Mouse (Mus musculus): ENCODE measurements around the gene Cryzl1. TPM values are rescaled to one million over a fixed set of nuclear protein-coding genes. Genes with fewer than 3 reads are reported as not detected.

The Cryzl1 gene
- 71.4 and 74.6 TPM in 2 replicates for polyA plus RNA-seq (2015; fragmentation: Nextera tagmentation; extraction: Ambion mirVana)

GRCm38 (mm10) chr16:91728123-91729065 is at the start of gene Cryzl1:
Gene Cryzl1 (minus strand): TSS chr16:91728975.
- Histone ChIP-seq H3K27me3 (no peaks in the 10 kb centered on the region), H3K4me1 (peaks cover 27% of the 10 kb centered on the region), H3K36me3 (no peaks in the 10 kb centered on the region), H3K27ac (peak within 1 kb of the TSS; percentile 88), H3K9me3 (no peaks in the 10 kb centered on the region), H3K9ac (peak within 1 kb of the TSS; percentile 82), H3K4me2 (peak within 1 kb of the TSS; percentile 64), H3K4me3 (peak within 1 kb of the TSS; percentile 94)
- under 1% methylated on average over 46 of the region's 46 CpGs for WGBS
- ATAC-seq (ENCODE audit: borderline replicate concordance, extremely low read depth, low FRiP score, low TSS enrichment), result peak; percentile 96

GRCm38 (mm10) chr16:91772586-91772985 is 43.8 kb upstream of the Cryzl1 start:
- Histone ChIP-seq H3K4me3 (no peak overlapping the region), H3K4me1 (0 out of 2 replicates have a peak, but pooled peaks cover 7% of the 10 kb centered on the region), H3K27me3 (no peaks in the 10 kb centered on the region), H3K9ac (no peak overlapping the region), H3K4me2 (no peak overlapping the region), H3K9me3 (no peaks in the 10 kb centered on the region), H3K36me3 (no peaks in the 10 kb centered on the region), H3K27ac (no peak overlapping the region)
- no peak for ATAC-seq (ENCODE audit: borderline replicate concordance, extremely low read depth, low FRiP score, low TSS enrichment)
- WGBS, result 72% methylated on average over 7 of the region's 7 CpGs

DNA sequence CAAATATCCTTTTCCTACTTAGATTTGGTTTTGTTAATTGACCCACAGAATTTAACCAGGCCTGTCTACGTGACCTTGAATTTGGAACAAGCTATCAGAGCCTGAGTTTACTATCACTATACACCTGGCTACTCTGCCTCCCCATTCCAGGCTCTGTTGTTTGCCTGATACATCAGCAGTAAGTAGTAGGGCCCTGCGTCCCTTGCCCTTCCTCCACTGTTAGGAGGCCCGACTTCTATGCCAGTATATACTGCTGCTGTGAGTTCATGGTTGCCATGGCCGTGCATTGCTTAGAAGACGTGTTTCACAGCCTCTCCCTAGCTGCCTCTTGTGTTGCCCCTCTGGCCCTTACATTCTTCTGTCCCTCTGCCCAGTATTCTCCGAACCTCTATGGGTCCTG is 42.6 kb upstream of the Cryzl1 start:
- WGBS, result 82% methylated on average over 6 of the region's 6 CpGs
- no peaks in the 10 kb centered on the region for H3K36me3 ChIP-seq

DNA sequence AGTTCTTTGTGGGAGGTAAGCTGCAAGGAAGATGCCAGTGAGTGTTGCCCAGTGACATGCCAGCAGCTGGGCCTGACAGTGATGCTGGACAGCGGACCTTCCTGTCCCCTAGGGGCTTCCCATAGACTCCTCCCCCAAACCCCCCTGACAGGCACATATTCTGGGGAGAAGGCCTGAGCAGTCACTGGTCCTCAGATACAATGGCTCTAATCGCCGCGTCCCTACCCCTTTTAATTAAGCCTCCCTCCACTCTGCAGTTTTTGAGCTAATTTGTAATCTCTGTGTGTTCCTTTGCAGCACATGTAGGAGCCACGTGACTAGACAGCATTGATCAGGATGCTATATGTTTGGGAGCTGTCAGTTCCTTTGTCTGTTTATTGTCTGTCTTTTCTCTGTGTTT is 41.9 kb upstream of the Cryzl1 start:
- no peak overlapping the region for H3K27ac ChIP-seq
- H3K27me3 ChIP-seq, result no peaks in the 10 kb centered on the region
- no peaks in the 10 kb centered on the region for H3K36me3 ChIP-seq
- no peak overlapping the region for H3K9ac ChIP-seq
- no peaks in the 10 kb centered on the region for H3K9me3 ChIP-seq
- no peak for ATAC-seq (ENCODE audit: borderline replicate concordance, extremely low read depth, low FRiP score, low TSS enrichment)
- peaks cover 23% of the 10 kb centered on the region for H3K4me1 ChIP-seq
- H3K4me2 ChIP-seq, result no peak overlapping the region
- WGBS, result 69% methylated on average over 5 of the region's 5 CpGs
- no peak overlapping the region for H3K4me3 ChIP-seq

More for the DNA sequence above, 42.6 kb upstream of the Cryzl1 start:
- Histone ChIP-seq H3K9ac (no peak overlapping the region), H3K4me2 (no peak overlapping the region), H3K27me3 (no peaks in the 10 kb centered on the region), H3K27ac (no peak overlapping the region), H3K4me3 (no peak overlapping the region), H3K4me1 (peaks cover 19% of the 10 kb centered on the region), H3K9me3 (no peaks in the 10 kb centered on the region)
- ATAC-seq (ENCODE audit: borderline replicate concordance, extremely low read depth, low FRiP score, low TSS enrichment), result no peak

- ATAC-seq (ENCODE audit: borderline replicate concordance, extremely low read depth, low FRiP score, low TSS enrichment), result no peak
- Histone ChIP-seq H3K4me3 (no peak overlapping the region), H3K9ac (no peak overlapping the region), H3K36me3 (no peaks in the 10 kb centered on the region), H3K4me2 (no peak overlapping the region), H3K27ac (no peak overlapping the region), H3K4me1 (peaks cover 23% of the 10 kb centered on the region), H3K9me3 (no peaks in the 10 kb centered on the region), H3K27me3 (no peaks in the 10 kb centered on the region)
- 80% methylated on average over 5 of the region's 5 CpGs for WGBS
These were observed 41.1 kb upstream of the Cryzl1 start for GRCm38 (mm10) chr16:91769911-91770310.

- ATAC-seq (ENCODE audit: borderline replicate concordance, extremely low read depth, low FRiP score, low TSS enrichment), result no peak
- WGBS, result 86% methylated on average over 6 of the region's 6 CpGs
- peaks cover 32% of the 10 kb centered on the region for H3K4me1 ChIP-seq
- no peak overlapping the region for H3K27ac ChIP-seq
- no peak overlapping the region for H3K4me3 ChIP-seq
- no peaks in the 10 kb centered on the region for H3K27me3 ChIP-seq
- no peak overlapping the region for H3K9ac ChIP-seq
- no peaks in the 10 kb centered on the region for H3K9me3 ChIP-seq
- H3K4me2 ChIP-seq, result no peak overlapping the region
- no peaks in the 10 kb centered on the region for H3K36me3 ChIP-seq
These were observed 39.8 kb upstream of the Cryzl1 start for GRCm38 (mm10) chr16:91768586-91768985.

GRCm38 (mm10) chr16:91767165-91767701 is 38.5 kb upstream of the Cryzl1 start:
- Histone ChIP-seq H3K36me3 (no peaks in the 10 kb centered on the region), H3K27ac (no peak overlapping the region), H3K27me3 (no peaks in the 10 kb centered on the region), H3K4me3 (no peak overlapping the region), H3K4me1 (peaks cover 38% of the 10 kb centered on the region), H3K9me3 (no peaks in the 10 kb centered on the region), H3K4me2 (no peak overlapping the region), H3K9ac (no peak overlapping the region)
- ATAC-seq (ENCODE audit: borderline replicate concordance, extremely low read depth, low FRiP score, low TSS enrichment), result no peak
- WGBS, result 81% methylated on average over 11 of the region's 11 CpGs

GRCm38 (mm10) chr16:91765816-91766210 is 37.0 kb upstream of the Cryzl1 start:
- H3K36me3 ChIP-seq, result no peaks in the 10 kb centered on the region
- no peak overlapping the region for H3K9ac ChIP-seq
- H3K27me3 ChIP-seq, result no peaks in the 10 kb centered on the region
- H3K4me3 ChIP-seq, result no peak overlapping the region
- H3K4me2 ChIP-seq, result no peak overlapping the region
- no peak for ATAC-seq (ENCODE audit: borderline replicate concordance, extremely low read depth, low FRiP score, low TSS enrichment)
- H3K27ac ChIP-seq, result no peak overlapping the region
- H3K9me3 ChIP-seq, result no peaks in the 10 kb centered on the region
- peaks cover 46% of the 10 kb centered on the region for H3K4me1 ChIP-seq
- 81% methylated on average over 15 of the region's 15 CpGs for WGBS

DNA sequence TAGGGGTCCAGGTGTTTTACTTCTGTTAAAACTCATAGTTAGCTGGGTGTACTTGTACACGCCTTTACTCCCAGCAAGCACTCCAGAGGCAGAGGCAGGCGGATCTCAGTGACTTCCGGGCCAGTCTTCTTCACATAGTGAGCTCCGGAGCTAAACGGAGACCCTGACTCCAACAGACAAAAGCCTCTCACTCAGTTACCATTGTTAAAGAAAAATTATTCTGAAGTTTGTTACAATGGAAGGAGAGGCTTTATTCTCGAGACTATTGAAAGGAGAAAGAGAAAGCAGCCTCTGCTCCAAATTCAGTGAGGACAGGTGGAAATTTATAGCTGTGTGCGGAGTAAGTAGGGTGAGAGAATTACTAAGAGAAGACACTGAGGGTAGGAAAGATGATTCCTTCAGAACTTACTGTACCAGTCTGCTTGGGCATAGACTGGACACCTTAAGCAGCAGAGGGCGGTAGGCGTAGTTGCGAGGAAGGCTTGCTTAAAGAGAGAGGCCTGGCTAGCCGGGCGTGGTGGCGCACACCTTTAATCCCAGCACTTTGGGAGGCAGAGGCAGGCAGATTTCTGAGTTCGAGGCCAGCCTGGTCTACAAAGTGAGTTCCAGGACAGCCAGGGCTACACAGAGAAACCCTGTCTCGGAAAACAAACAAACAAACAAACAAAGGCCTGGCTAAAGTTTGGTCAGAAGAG is 36.5 kb upstream of the Cryzl1 start:
- Histone ChIP-seq H3K27me3 (no peaks in the 10 kb centered on the region), H3K36me3 (no peaks in the 10 kb centered on the region), H3K9me3 (no peaks in the 10 kb centered on the region), H3K4me1 (peaks cover 42% of the 10 kb centered on the region), H3K9ac (no peak overlapping the region), H3K4me3 (no peak overlapping the region), H3K4me2 (no peak overlapping the region), H3K27ac (no peak overlapping the region)
- WGBS, result 90% methylated on average over 15 of the region's 15 CpGs
- ATAC-seq (ENCODE audit: borderline replicate concordance, extremely low read depth, low FRiP score, low TSS enrichment), result no peak

DNA sequence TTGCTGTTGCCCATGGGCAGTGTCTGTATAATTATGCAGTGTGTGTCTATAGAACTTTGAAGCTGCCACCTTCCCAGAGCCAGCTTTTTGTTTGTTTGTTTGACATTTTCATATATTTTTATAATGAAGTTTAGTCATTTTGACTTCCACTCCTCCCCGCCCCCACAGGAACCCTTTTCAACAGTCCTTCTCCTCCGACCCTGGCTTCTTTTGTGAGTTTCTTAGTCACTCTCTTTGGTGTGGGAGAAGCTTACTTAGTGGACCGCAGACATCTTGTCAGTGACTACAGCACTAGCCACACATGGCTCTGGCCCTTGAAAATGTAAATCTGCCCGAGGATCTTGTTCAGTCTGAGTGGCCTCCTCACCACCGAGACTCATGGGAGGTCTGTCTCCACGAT is 35.6 kb upstream of the Cryzl1 start:
- no peak overlapping the region for H3K4me3 ChIP-seq
- 63% methylated on average over 6 of the region's 6 CpGs for WGBS
- no peaks in the 10 kb centered on the region for H3K27me3 ChIP-seq
- no peak for ATAC-seq (ENCODE audit: borderline replicate concordance, extremely low read depth, low FRiP score, low TSS enrichment)
- H3K36me3 ChIP-seq, result no peaks in the 10 kb centered on the region
- no peak overlapping the region for H3K27ac ChIP-seq
- no peaks in the 10 kb centered on the region for H3K9me3 ChIP-seq
- no peak overlapping the region for H3K4me2 ChIP-seq
- peaks cover 39% of the 10 kb centered on the region for H3K4me1 ChIP-seq
- no peak overlapping the region for H3K9ac ChIP-seq

DNA sequence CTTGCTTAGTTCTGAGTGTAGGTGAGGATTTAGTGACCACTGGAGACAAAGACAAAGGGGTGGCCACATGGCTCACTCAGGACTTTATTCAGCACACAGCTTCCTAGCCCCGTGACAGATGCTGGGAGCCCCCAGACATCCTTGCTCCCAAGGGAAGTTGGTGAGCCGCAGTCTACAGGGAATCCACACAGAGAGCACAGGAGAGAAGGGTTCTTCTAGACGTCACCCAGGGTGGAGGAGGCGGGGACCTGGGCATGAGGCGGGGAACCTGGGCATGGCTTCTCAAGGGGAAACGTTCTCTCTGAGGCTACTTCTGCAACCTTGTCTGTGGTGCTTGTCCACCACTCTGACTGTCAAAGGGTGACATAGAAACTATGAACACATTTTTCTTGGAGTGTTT is 35.2 kb upstream of the Cryzl1 start:
- Histone ChIP-seq H3K27me3 (no peaks in the 10 kb centered on the region), H3K4me1 (peaks cover 39% of the 10 kb centered on the region), H3K4me2 (no peak overlapping the region), H3K36me3 (no peaks in the 10 kb centered on the region), H3K4me3 (no peak overlapping the region), H3K9me3 (no peaks in the 10 kb centered on the region), H3K9ac (no peak overlapping the region), H3K27ac (no peak overlapping the region)
- no peak for ATAC-seq (ENCODE audit: borderline replicate concordance, extremely low read depth, low FRiP score, low TSS enrichment)
- WGBS, result 57% methylated on average over 6 of the region's 6 CpGs

- ATAC-seq (ENCODE audit: borderline replicate concordance, extremely low read depth, low FRiP score, low TSS enrichment), result no peak
- Histone ChIP-seq H3K4me2 (no peak overlapping the region), H3K27me3 (no peaks in the 10 kb centered on the region), H3K9ac (no peak overlapping the region), H3K36me3 (no peaks in the 10 kb centered on the region), H3K27ac (no peak overlapping the region), H3K4me1 (peaks cover 38% of the 10 kb centered on the region), H3K4me3 (no peak overlapping the region), H3K9me3 (no peaks in the 10 kb centered on the region)
- 56% methylated on average over 7 of the region's 7 CpGs for WGBS
These were observed 33.7 kb upstream of the Cryzl1 start for GRCm38 (mm10) chr16:91762476-91762875.

All from lung, embryonic 15.5 days (tissue).